Mouse (Mus musculus): ENCODE results near the gene Utrn.

GRCm38 (mm10) chr10:12639638-12640037 lies 229.5 kb downstream of the Utrn start:
- no peak for TF ChIP-seq POLR2A (IDR thresholded peaks at IDR 0.05; ENCODE audit: borderline replicate concordance, low read depth, low read length)
- no peak for TF ChIP-seq CTCF (IDR thresholded peaks at IDR 0.05; ENCODE audit: low read depth, low read length)

Data from bone marrow macrophage, adult 2 months (primary cell).